Mouse (Mus musculus) left cerebral cortex, postnatal 10 days (tissue): ENCODE data around the gene Ncaph2. TPM values are rescaled to one million over a fixed set of nuclear protein-coding genes. Genes with fewer than 3 reads are reported as not detected.
A peak's percentile ranks its signal among the peaks of the same experiment; 100 is the strongest.

Experiments
- DNase-seq, 2 experiments: peaks; one replicate each; pipeline ENCODE4 v3.0.0; 2021 to 2022; ENCODE audit warnings: low spot score in 2 of 2, mixed read lengths in 1 of 2; ENCODE audit errors: extremely low spot score in 1 of 2
- intact Hi-C: fragments of 180-260 bp; cut with DNase I; formaldehyde crosslinking; loops from one replicate; pipeline ENCODE4 v1.15.1; 2025
- total RNA-seq, 2 experiments: library from RNA; stranded (reverse); gene quantifications; 2 replicates each; pipeline ENCODE4 v1.2.3; 2021

The Ncaph2 gene
- total RNA-seq, 2 experiments from 2014 or later, result 88.3 to 93.1 TPM

DNA sequence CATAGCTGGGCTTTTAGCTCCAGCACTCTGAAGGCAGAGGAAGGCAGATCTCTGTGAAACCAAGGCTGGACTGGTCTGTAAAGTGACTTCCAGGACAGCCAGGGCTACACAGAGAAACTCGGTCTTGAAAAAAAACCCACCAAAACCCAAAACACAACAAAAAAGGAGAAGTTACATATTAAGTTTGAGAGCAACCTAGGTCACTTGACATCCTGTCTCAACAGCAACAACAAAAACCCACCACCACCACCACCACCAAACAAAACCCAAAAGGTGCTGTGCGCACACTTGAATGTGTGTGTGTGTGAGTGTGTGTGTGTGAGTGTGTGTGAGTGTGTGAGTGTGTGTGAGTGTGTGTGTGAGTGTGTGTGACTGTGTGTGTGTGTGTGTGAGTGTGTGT is 15.8 kb upstream of the Ncaph2 start:
- DNase-seq, result no peak
- intact Hi-C loops, result no loop called here

DNA sequence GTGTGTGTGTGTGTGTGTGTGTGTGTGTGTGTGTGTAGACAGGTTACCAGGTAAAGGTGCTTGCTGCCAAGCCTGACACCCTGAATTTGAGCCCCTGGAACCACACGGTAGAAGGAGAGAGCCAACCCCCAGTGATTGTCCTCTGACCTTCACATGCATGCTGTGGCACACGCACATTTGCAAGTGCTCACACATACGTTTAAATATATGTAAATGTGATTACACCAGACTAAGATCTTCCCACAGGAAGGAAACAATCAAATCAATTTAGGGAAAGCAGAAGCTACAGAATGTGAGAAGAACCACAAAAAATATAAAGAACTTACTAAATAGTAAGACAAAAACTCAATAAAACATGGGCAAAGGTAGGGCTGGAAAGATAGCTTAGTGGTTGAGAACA is 15.4 kb upstream of the Ncaph2 start:
- no peak for DNase-seq
- intact Hi-C loops, result no loop called here

- DNase-seq, result no peak
- intact Hi-C loops, result no loop called here
Measured at GRCm38 (mm10) chr15:89341678-89342077, 13.8 kb upstream of the Ncaph2 start.

GRCm38 (mm10) chr15:89343325-89343724 is 12.2 kb upstream of the Ncaph2 start:
- DNase-seq, result no peak

GRCm38 (mm10) chr15:89350447-89350846 is 5.1 kb upstream of the Ncaph2 start:
- no peak for DNase-seq
- intact Hi-C loops, result no loop called here

More at GRCm38 (mm10) chr15:89343325-89343724, 12.2 kb upstream of the Ncaph2 start:
- intact Hi-C loops, result no loop called here

DNA sequence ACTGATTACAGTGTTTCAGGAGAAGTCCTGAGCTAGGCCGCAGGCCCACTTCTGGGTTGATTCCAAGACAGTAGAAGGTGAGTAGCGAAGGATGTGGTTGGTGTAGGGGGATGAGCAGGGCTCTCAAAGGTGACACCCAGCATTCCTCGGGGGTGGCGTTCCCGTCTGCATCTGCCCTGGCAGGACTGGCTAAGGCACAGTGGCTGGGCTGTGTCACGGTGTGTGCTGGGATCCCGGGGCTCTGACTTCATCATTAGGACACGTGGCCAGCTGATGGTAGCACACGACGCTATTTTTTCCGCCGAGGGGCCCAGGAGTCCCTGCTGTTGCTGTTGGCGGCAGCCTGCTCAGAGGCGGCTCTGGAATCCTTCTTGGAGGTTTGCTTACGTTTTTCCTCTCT is 4.2 kb upstream of the Ncaph2 start:
- intact Hi-C loops, result no loop called here
- DNase-seq, result no peak

DNA sequence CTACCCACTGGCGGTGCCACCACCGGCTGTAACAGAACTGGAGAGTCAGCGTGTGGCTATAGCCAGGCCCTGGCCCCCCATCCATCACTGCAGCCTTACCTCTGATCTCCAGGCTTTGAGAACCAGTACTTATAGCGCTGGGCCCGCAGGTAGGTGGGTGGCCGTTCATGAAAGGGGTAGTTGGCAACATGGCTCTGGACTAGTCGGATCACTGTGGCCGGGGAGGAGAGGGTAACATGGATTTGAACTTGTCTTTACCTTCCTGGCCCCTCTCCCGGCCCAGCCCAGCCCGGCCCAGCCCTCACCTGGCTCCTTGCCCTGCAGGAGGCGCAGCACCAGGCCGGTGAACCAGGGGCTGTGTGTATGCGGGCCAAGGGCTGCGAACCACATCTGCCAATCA is 3.5 kb upstream of the Ncaph2 start:
- intact Hi-C loops, result no loop called here
- no peak for DNase-seq

DNA sequence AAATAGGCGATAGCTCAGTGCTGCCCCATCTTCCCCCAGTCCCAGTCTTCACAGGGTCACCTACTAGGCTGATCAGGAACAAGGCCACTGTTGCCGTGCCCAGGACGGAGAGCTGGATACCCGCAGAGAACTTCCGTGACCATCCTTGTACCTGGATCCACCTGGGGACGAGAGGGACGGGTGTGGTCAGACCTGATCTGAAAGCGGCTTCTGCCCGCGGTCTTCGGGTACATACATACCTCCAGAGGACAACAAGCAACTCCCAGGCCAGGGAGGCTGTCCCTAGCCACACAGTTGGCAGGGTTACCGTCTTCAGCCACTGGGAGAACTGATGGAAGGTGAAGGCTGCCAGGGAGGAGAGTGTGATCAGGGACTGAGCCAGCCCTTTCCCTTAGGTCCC is 2.7 kb upstream of the Ncaph2 start:
- DNase-seq, result no peak
- intact Hi-C loops, result no loop called here

DNA sequence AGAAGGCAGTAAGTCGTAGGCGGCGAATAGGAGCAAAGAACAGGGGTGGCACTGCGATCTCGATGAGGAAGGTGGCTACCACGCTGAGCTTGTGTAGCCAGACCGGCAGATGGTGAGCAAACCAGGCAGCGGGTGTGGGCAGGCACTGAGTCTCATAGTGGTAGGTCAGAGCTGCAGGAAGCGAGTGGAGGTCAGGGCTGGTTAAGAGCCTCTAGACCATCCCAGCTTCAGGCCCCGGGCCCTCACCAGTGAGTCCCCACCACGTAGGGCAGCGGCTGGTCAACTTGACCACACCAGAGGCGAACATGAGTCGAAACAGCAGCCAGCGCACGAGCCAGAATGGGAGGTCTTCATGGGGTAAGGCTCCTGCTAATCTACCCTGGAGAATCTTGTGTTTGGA is 1.7 kb upstream of the Ncaph2 start:
- DNase-seq, result no peak
- intact Hi-C loops, result no loop called here

DNA sequence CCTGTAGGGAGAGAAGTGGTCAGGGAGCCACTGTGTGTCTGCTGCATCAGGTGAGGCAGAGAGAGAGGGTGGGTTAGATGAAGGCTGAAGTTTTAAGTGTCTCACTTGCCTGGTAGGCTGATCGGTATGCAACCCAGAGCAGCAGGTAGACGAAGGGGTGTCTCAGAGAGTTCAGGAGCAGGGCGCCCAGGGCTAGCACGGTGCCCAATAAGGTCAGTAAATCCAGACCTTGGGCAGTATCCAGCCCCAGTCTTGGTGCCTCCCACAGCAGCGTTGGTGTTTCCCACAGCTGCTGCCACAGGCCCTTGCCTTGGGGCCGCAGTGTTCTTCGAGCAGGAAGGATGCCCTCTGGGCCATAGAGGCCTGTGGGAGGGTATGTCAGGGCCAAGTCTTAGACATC is 1.1 kb upstream of the Ncaph2 start:
- intact Hi-C loops, result no loop called here
- DNase-seq, result no peak

DNA sequence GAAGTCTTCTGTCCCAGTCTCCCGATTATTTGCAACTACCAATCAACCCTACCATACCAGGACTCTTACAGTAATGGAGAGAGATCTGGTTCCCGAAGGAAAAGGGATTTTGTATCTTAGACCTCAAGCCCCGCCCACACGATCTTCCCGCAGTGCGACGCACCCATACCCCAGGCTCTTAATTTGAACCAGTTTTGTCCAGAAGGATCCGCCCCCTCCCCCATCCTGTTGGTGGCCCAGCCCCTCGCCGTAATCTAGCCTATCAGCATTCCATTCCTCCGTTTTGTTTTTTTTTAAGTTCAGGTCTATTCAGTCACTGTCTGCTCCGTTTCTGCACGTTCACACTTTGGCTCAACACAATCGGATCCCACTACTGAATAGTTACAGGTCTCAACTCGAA is 853 bp downstream of the Ncaph2 start:
- intact Hi-C loops, result no loop called here
- DNase-seq, result peak; percentile 79 to 93

DNA sequence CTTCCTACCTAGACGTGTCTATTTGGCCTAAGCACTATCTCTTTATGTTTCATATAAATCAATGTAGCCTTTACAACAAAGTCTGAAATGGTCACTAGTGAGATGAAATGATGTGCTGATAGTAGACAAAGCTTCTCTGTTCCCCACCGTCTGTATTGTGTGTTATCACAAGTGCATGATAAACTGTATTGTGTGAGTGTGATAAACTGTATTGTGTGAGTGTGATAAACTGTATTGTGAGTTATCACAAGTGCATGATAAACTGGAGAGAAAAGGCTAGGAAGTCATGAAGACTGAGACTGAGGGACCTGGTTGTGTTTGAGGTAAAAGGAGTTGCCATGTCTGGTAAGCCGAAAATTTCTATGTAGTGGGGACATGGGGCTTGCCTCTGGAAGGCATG is 3.3 kb downstream of the Ncaph2 start:
- no peak for DNase-seq
- intact Hi-C loops, result no loop called here

DNA sequence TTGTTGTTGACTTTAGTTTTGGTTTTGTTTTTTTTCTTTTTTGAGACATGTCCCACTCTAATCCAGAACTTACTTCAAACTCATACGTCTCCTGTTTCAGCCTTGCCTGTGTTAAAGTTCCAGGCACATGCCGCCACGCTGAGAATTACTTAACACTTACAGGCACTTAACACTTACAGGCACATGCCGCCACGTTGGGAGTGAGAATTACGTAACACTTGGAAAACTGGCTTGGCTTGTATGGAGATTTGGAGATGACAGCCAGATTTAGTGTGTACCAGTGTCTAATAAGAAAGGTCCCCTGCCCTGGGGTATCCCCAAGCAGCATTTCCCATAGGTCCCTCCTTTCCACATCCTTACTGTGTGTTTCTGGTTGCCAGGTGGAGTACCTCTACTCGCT is 7.5 kb downstream of the Ncaph2 start:
- intact Hi-C loops, result no loop called here
- DNase-seq, result no peak

GRCm38 (mm10) chr15:89365141-89365551 is 9.6 kb downstream of the Ncaph2 start:
- intact Hi-C loops, result no loop called here
- no peak for DNase-seq

- intact Hi-C loops, result no loop called here
- DNase-seq, result no peak
Measured at GRCm38 (mm10) chr15:89372068-89372467, 16.5 kb downstream of the Ncaph2 start.

- DNase-seq, result no peak
- intact Hi-C loops, result no loop called here
Measured at GRCm38 (mm10) chr15:89372536-89372935, 17.0 kb downstream of the Ncaph2 start.

DNA sequence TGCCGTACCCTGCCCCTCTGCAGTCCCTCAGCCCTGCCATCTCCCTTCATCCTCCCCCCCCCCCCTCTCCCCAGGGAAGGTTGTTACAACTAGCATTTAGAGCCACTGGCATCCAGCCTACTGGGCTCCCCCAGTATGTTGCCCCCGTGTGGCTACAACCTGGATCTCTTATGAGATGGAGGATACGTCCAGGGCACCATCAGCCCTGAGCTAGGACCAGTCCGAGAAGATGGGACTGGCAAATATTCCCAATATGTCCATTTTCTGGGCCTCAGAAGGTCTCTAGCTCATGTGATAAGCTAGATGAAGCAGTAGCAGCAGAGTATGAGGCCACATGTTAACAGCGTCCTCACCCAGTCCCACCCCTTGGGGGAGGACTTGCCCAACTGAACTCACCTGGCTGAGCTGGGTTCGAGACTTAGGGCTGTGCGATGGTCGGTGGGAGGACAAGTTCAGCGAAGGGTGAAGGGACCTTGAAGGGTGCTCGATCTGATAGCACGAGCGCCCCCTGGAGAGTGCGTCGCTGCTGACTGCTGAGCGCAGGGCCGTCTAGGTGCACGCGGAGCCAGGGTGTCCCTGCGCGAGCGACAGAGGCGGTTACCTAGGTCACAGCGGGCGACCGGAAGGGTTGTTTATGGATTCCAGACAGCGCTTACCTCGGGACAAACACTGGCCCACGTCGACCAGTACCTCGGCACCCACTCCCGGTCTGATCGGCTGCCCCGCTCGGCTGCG is 17.7 kb downstream of the Ncaph2 start:
- DNase-seq, result peak; percentile 77 to 91
- intact Hi-C loops, result no loop called here

- intact Hi-C loops, result no loop called here
Measured at GRCm38 (mm10) chr15:89373762-89374248, 18.3 kb downstream of the Ncaph2 start, which contains the start of gene Sco2. Gene Sco2 (minus strand): TSS chr15:89373846.

GRCm38 (mm10) chr15:89374340-89374739 is 18.8 kb downstream of the Ncaph2 start:
- no peak for DNase-seq
- intact Hi-C loops, result no loop called here

More at GRCm38 (mm10) chr15:89373762-89374248, 18.3 kb downstream of the Ncaph2 start, which contains the start of gene Sco2:
- DNase-seq, result peak; percentile 92 to 96

GRCm38 (mm10) chr15:89374801-89375534 is 19.4 kb downstream of the Ncaph2 start:
- no peak for DNase-seq
- intact Hi-C loops, result no loop called here
